Mouse (Mus musculus): ENCODE measurements at regions not wholly inside any gene's neighbourhood (a gene's known extent, or its start where the extent isn't known, plus 50 kb on each side); places are given as distances from the start of the nearest gene placed in this dataset.
A peak's percentile ranks its signal among the peaks of the same experiment; 100 is the strongest.

DNA sequence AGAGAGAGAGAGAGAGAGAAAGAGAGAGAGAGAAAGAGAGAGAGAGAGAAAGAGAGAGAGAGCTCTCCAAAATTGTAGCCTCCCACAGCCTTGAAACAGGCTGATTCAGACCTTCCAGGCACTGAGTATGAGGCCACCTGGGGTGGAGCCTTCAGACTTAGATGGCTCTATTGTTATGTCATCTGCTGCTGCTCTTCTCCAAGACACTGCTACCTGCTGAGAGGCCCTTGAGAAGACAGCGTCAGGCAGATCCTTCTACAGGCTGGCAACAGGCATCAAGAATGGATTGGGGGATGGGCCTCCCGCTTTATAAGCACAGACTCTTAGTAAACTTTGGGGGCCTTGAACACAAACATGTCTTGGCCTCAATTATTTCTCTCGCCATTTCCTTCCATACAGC is 1340.9 kb upstream of the Adgrl3 start:
- Histone ChIP-seq H3K9ac (ENCODE audit: low read depth, low read length) (no peak overlapping the region), H3K4me2 (ENCODE audit: low read depth, low read length) (no peak overlapping the region), H3K36me3 (ENCODE audit: control insufficient read depth, insufficient read depth, low read length) (no peaks in the 10 kb centered on the region), H3K4me3 (ENCODE audit: low read depth, low read length) (no peak overlapping the region), H3K9me3 (ENCODE audit: control insufficient read depth, low read length) (no peaks in the 10 kb centered on the region), H3K4me1 (ENCODE audit: control insufficient read depth, insufficient read depth, low read length) (no peaks in the 10 kb centered on the region), H3K27ac (replicated peaks; ENCODE audit: low read depth, low read length) (no peak overlapping the region), H3K27me3 (replicated peaks; ENCODE audit: control insufficient read depth, insufficient read depth, low read length) (no peaks in the 10 kb centered on the region)
- DNase-seq (ENCODE audit: low spot score) (no peak), ATAC-seq (ENCODE audit: low read depth) (no peak)
- 31% methylated on average over 3 of the region's 3 CpGs for WGBS

DNA sequence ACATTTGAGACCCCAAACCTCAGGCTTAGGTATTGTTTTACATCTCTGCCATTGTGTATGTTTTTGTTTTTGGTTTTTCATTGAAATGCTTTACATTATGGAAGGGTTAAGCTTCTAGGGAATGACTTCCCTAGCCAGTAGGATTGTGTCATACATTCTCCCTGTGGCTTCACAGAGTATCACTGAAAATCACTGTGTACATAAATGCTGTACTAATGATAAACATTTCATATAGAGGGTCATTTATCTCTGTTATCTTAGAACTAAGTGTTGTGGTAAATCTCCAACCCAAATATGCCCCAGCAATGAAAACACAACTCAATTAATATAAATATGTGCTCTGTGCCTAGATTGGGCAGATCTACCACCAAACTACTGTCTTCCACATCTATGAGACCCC is 1339.6 kb upstream of the Adgrl3 start:
- DNase-seq (ENCODE audit: low spot score) = no peak
- H3K4me2 ChIP-seq (ENCODE audit: low read depth, low read length) = no peak overlapping the region
- H3K27me3 ChIP-seq (replicated peaks; ENCODE audit: control insufficient read depth, insufficient read depth, low read length) = no peaks in the 10 kb centered on the region
- no peak overlapping the region for H3K4me3 ChIP-seq (ENCODE audit: low read depth, low read length)
- H3K9ac ChIP-seq (ENCODE audit: low read depth, low read length) = no peak overlapping the region
- no peak overlapping the region for H3K27ac ChIP-seq (replicated peaks; ENCODE audit: low read depth, low read length)
- H3K9me3 ChIP-seq (ENCODE audit: control insufficient read depth, low read length) = no peaks in the 10 kb centered on the region
- H3K4me1 ChIP-seq (ENCODE audit: control insufficient read depth, insufficient read depth, low read length) = no peaks in the 10 kb centered on the region
- ATAC-seq (ENCODE audit: low read depth) = no peak
- no peaks in the 10 kb centered on the region for H3K36me3 ChIP-seq (ENCODE audit: control insufficient read depth, insufficient read depth, low read length)

GRCm38 (mm10) chr5:79706631-79707030 is 1313.3 kb upstream of the Adgrl3 start:
- Histone ChIP-seq H3K4me2 (ENCODE audit: low read depth, low read length) (no peak overlapping the region), H3K27ac (replicated peaks; ENCODE audit: low read depth, low read length) (no peak overlapping the region), H3K4me3 (ENCODE audit: low read depth, low read length) (no peak overlapping the region), H3K9ac (ENCODE audit: low read depth, low read length) (no peak overlapping the region), H3K4me1 (ENCODE audit: control insufficient read depth, insufficient read depth, low read length) (no peaks in the 10 kb centered on the region), H3K27me3 (replicated peaks; ENCODE audit: control insufficient read depth, insufficient read depth, low read length) (no peaks in the 10 kb centered on the region), H3K9me3 (ENCODE audit: control insufficient read depth, low read length) (no peaks in the 10 kb centered on the region), H3K36me3 (ENCODE audit: control insufficient read depth, insufficient read depth, low read length) (no peaks in the 10 kb centered on the region)
- ATAC-seq (ENCODE audit: low read depth) (0 out of 2 replicates have a peak, but pooled peaks have one; percentile 41), DNase-seq (ENCODE audit: low spot score) (peak; percentile 65)
- WGBS = 48% methylated on average over 1 of the region's 1 CpGs

- H3K9ac ChIP-seq (ENCODE audit: low read depth, low read length) = no peak overlapping the region
- H3K4me1 ChIP-seq (ENCODE audit: control insufficient read depth, insufficient read depth, low read length) = no peaks in the 10 kb centered on the region
- WGBS = 65% methylated on average over 5 of the region's 5 CpGs
- no peak overlapping the region for H3K4me3 ChIP-seq (ENCODE audit: low read depth, low read length)
- no peaks in the 10 kb centered on the region for H3K36me3 ChIP-seq (ENCODE audit: control insufficient read depth, insufficient read depth, low read length)
- no peak overlapping the region for H3K27ac ChIP-seq (replicated peaks; ENCODE audit: low read depth, low read length)
- DNase-seq (ENCODE audit: low spot score) (peak; percentile 36), ATAC-seq (ENCODE audit: low read depth) (no peak)
- H3K27me3 ChIP-seq (replicated peaks; ENCODE audit: control insufficient read depth, insufficient read depth, low read length) = no peaks in the 10 kb centered on the region
- no peak overlapping the region for H3K4me2 ChIP-seq (ENCODE audit: low read depth, low read length)
- H3K9me3 ChIP-seq (ENCODE audit: control insufficient read depth, low read length) = no peaks in the 10 kb centered on the region
These were observed 1285.1 kb upstream of the Adgrl3 start for GRCm38 (mm10) chr5:79734885-79735284.

GRCm38 (mm10) chr5:79784391-79784790 is 1235.5 kb upstream of the Adgrl3 start:
- DNase-seq (ENCODE audit: low spot score) = no peak
- H3K4me3 ChIP-seq (ENCODE audit: low read depth, low read length) = no peak overlapping the region
- H3K36me3 ChIP-seq (ENCODE audit: control insufficient read depth, insufficient read depth, low read length) = no peaks in the 10 kb centered on the region
- H3K4me1 ChIP-seq (ENCODE audit: control insufficient read depth, insufficient read depth, low read length) = no peaks in the 10 kb centered on the region
- H3K4me2 ChIP-seq (ENCODE audit: low read depth, low read length) = no peak overlapping the region
- no peak overlapping the region for H3K27ac ChIP-seq (replicated peaks; ENCODE audit: low read depth, low read length)
- 76% methylated on average over 1 of the region's 1 CpGs for WGBS
- no peaks in the 10 kb centered on the region for H3K27me3 ChIP-seq (replicated peaks; ENCODE audit: control insufficient read depth, insufficient read depth, low read length)
- no peaks in the 10 kb centered on the region for H3K9me3 ChIP-seq (ENCODE audit: control insufficient read depth, low read length)
- H3K9ac ChIP-seq (ENCODE audit: low read depth, low read length) = no peak overlapping the region
- ATAC-seq (ENCODE audit: low read depth) = no peak

- Histone ChIP-seq H3K27me3 (replicated peaks; ENCODE audit: control insufficient read depth, insufficient read depth, low read length) (no peaks in the 10 kb centered on the region), H3K4me1 (ENCODE audit: control insufficient read depth, insufficient read depth, low read length) (no peaks in the 10 kb centered on the region), H3K4me2 (ENCODE audit: low read depth, low read length) (no peak overlapping the region), H3K4me3 (ENCODE audit: low read depth, low read length) (no peak overlapping the region), H3K9ac (ENCODE audit: low read depth, low read length) (no peak overlapping the region), H3K36me3 (ENCODE audit: control insufficient read depth, insufficient read depth, low read length) (no peaks in the 10 kb centered on the region), H3K9me3 (ENCODE audit: control insufficient read depth, low read length) (peaks cover 15% of the 10 kb centered on the region), H3K27ac (replicated peaks; ENCODE audit: low read depth, low read length) (no peak overlapping the region)
- ATAC-seq (ENCODE audit: low read depth) (no peak), DNase-seq (ENCODE audit: low spot score) (no peak)
These were observed 1193.4 kb upstream of the Adgrl3 start for GRCm38 (mm10) chr5:79826531-79826930.

DNA sequence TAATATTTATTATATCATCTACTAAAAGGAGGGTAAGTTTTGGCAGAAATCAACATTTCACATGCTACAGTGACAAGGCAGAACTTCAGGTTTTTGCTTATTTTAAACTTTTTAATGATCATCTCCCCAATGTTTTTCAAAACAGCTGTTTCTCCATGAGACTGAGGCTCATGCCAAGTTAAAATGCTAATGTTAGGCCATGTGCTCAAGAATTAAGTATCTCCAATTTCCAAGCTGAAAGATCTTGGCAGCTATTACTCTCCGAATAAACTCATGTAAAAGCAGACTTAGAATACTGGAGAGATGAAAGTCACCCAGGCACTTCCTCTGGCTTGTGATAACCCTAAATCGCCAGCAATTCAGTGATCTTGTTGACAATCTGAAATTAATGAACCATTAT is 1173.5 kb upstream of the Adgrl3 start:
- no peaks in the 10 kb centered on the region for H3K27me3 ChIP-seq (replicated peaks; ENCODE audit: control insufficient read depth, insufficient read depth, low read length)
- H3K36me3 ChIP-seq (ENCODE audit: control insufficient read depth, insufficient read depth, low read length) = no peaks in the 10 kb centered on the region
- 67% methylated on average over 2 of the region's 2 CpGs for WGBS
- no peak overlapping the region for H3K9ac ChIP-seq (ENCODE audit: low read depth, low read length)
- H3K9me3 ChIP-seq (ENCODE audit: control insufficient read depth, low read length) = no peaks in the 10 kb centered on the region
- peak; percentile 63 for DNase-seq (ENCODE audit: low spot score)
- no peak for ATAC-seq (ENCODE audit: low read depth)
- H3K4me3 ChIP-seq (ENCODE audit: low read depth, low read length) = no peak overlapping the region
- no peak overlapping the region for H3K27ac ChIP-seq (replicated peaks; ENCODE audit: low read depth, low read length)
- no peaks in the 10 kb centered on the region for H3K4me1 ChIP-seq (ENCODE audit: control insufficient read depth, insufficient read depth, low read length)
- no peak overlapping the region for H3K4me2 ChIP-seq (ENCODE audit: low read depth, low read length)

DNA sequence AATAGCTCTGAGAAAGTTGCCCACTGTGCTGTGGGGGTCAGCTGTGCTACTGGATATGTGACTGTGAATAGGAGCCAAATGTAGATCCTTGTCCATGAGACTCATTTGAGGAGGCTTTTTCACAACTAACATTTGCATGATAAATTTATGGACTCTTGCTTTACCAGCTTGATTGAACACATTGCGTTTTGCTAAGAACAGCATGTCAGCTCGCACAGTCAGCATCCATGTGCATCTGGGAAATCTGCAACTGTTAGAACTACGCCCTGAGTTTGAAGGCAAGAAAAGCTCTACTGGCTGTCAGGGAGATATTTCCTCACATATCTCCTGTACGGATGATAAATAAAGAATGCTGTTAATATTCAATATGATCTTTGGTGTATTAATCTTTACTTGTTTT is 1164.1 kb upstream of the Adgrl3 start:
- ATAC-seq (ENCODE audit: low read depth) (no peak), DNase-seq (ENCODE audit: low spot score) (no peak)
- Histone ChIP-seq H3K4me2 (ENCODE audit: low read depth, low read length) (no peak overlapping the region), H3K27ac (replicated peaks; ENCODE audit: low read depth, low read length) (no peak overlapping the region), H3K9ac (ENCODE audit: low read depth, low read length) (no peak overlapping the region), H3K27me3 (replicated peaks; ENCODE audit: control insufficient read depth, insufficient read depth, low read length) (no peaks in the 10 kb centered on the region), H3K4me3 (ENCODE audit: low read depth, low read length) (no peak overlapping the region), H3K9me3 (ENCODE audit: control insufficient read depth, low read length) (no peaks in the 10 kb centered on the region), H3K4me1 (ENCODE audit: control insufficient read depth, insufficient read depth, low read length) (no peaks in the 10 kb centered on the region), H3K36me3 (ENCODE audit: control insufficient read depth, insufficient read depth, low read length) (no peaks in the 10 kb centered on the region)
- 91% methylated on average over 4 of the region's 4 CpGs for WGBS

DNA sequence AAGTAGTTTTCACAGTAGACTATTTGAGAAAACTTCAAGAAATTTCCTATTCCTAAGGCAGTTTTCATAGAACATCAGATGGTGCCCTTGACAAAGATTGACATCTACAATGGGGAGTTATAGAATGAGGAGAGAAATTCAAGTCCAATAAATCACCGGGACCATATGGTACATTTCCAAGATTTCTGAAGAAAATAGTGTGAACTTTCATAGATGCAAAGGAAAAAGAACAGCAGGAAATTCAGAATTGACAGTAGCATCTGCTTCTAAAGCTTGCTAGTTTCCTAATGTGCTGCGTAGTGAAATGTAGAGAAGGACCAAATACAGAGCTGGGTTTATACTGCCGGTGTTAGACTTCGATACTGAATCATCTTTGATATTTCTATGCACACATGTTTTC is 1119.2 kb upstream of the Adgrl3 start:
- Histone ChIP-seq H3K4me3 (ENCODE audit: low read depth, low read length) (no peak overlapping the region), H3K9me3 (ENCODE audit: control insufficient read depth, low read length) (no peaks in the 10 kb centered on the region), H3K27ac (replicated peaks; ENCODE audit: low read depth, low read length) (no peak overlapping the region), H3K4me1 (ENCODE audit: control insufficient read depth, insufficient read depth, low read length) (no peaks in the 10 kb centered on the region), H3K36me3 (ENCODE audit: control insufficient read depth, insufficient read depth, low read length) (no peaks in the 10 kb centered on the region), H3K9ac (ENCODE audit: low read depth, low read length) (no peak overlapping the region), H3K4me2 (ENCODE audit: low read depth, low read length) (no peak overlapping the region), H3K27me3 (replicated peaks; ENCODE audit: control insufficient read depth, insufficient read depth, low read length) (no peaks in the 10 kb centered on the region)
- no peak for DNase-seq (ENCODE audit: low spot score)
- 83% methylated on average over 4 of the region's 4 CpGs for WGBS
- ATAC-seq (ENCODE audit: low read depth) = no peak
